Mouse (Mus musculus) thymus, postnatal 14 days (tissue): ENCODE data around the gene Mical3.

Experiments
- DNase-seq: peaks from one replicate; pipeline ENCODE4 v3.0.0; 2021

Mical3 gene

DNA sequence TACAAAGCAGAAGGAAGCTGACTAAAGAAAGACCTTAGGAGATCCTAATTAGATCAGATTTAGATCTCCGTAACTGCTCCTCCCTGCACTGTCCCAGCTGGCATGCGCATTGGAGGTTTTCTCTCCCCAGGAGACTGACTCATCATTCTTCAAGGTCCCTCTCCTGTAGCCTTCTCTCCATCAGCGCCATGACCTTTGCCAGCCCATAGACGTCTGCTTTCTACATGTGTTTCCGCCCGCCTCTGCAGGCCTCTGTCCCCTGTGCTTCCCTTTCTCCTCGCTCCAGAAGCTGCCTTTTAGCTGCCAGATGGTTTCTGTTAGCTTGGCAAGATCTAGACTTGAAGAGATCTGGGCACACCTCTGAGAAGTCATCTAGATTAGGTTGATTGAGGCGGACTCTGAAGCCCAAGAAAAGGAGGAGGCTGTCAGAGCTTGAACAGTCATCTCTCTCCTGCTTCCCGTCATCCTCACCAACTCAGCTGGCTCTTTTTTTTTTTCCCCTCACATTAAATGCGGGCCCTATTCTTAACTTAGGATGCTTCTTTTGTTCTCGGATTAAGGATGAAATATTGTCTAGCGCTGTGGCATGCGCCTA is 14.3 kb upstream of the Mical3 start:
- no peak for DNase-seq

DNA sequence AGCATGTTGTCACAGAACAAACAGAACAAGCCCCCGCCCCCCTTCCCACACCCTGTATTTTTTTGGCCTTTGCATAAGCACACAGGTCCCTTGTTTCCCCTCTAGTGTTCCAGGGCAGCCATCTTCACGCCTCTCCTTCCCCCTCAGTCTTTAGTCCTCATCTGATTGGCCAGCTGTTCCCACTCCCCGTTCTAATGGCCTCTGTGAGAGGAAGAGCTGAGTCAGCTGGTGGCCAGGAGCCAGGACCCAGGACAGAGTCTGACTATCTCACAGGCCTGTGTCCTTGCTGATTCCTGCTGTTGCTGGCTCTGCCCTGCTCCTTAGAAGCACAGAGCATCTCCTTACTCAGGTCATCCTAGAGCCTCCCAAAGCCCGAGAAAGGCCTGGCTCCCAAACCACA is 13.3 kb upstream of the Mical3 start:
- no peak for DNase-seq

- DNase-seq: no peak
Measured at GRCm38 (mm10) chr6:121143439-121143838, 12.6 kb upstream of the Mical3 start.

GRCm38 (mm10) chr6:121142298-121142697 is 11.5 kb upstream of the Mical3 start:
- no peak for DNase-seq

- DNase-seq: no peak
Measured at GRCm38 (mm10) chr6:121139271-121139670, 8.5 kb upstream of the Mical3 start.

DNA sequence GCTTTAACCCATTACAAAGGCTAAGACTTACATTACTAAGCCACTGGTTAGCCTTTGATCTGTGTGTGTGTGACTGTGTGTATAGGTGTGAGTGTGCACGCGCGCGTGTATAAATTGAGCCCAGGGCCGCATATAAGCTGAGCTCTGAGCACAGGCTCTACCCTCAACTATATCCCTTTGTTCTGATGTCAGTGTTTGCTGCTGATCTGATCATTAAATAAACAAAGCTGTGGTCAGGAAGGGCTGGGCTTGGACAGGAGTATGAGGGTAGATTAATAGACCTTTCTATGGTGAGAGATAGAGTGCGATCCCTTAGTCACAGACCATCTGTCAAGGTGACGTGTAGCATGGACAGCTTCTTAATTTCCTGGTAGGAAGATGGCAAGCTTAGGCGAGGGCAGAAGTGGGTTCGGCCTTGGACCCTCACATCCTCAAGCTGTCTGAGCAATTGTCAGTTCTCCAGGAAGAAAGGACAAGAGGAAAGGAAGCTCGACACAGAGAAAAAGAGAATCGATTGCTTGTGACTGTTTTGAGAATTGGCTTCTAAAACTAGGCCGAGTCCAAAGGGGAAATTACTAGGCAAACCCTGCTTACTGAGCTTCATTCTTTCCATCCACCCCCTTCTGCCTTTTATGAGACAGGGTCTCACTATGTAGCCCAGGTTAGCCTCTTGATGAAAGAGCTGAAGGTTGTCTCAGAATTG is 7.7 kb upstream of the Mical3 start:
- no peak for DNase-seq

DNA sequence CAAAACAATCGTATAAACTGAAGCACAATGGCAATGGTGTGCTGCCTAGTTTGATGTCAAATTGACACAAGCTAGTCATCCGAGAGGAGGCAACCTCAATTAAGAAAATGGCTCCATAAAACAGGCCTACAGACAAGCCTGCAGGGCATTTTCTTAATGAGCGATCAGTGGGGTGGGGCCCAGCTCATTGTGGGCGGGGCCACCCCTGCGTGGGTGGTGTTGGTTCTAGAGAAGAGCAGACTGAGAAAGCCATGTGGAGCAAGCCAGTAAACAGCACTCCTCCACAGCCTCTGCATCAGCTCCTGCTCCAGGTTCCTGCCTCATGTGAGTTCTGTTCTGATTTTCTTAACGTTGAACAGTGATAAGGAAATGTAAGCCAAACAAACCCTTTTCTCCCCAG is 6.4 kb upstream of the Mical3 start:
- no peak for DNase-seq

- no peak for DNase-seq
Measured at GRCm38 (mm10) chr6:121134884-121135283, 4.1 kb upstream of the Mical3 start.

DNA sequence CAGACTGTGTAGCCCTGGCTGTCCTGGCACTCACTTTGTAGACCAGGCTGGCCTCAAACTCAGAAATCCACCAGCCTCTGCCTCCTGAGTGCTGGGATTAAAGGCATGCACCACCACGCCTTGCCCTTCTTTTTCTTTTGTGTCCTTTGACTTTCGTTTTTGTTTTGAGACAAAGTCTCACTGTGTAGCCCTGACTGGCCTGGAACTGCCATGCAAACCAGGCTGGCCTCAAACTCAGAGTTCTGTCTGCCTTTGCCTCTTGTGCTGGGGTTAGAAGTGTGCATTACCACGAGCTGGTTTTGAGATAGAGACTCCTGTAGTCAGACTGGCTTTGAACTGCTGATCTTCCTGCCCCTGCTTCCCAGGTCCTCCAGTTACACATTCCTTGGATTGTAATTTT is 3.5 kb upstream of the Mical3 start:
- DNase-seq: no peak

- peak; percentile 87 for DNase-seq
Measured at GRCm38 (mm10) chr6:121130039-121130705, 627 bp downstream of the Mical3 start.

DNA sequence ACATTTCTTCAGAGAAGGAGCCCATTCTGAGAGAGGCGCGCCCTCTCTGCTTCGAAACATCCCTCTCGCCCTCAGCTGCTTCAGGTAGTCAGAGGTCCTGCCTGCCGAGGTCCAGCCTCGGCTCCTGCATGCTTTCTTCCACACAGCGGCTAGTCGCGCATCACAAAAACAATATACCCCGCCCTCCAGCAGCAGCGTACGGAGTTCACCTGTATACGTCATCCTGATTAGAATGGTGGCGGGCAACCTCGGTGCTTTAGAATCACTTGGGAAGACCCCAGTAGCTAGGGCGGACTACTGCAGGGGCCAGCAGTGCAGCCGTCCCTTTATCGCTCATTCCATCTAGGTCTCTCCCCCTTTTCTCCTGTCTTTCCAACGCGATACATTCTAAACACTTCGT is 1.3 kb downstream of the Mical3 start:
- DNase-seq: peak; percentile 16

GRCm38 (mm10) chr6:121128736-121129135 is 2.1 kb downstream of the Mical3 start:
- DNase-seq: no peak

DNA sequence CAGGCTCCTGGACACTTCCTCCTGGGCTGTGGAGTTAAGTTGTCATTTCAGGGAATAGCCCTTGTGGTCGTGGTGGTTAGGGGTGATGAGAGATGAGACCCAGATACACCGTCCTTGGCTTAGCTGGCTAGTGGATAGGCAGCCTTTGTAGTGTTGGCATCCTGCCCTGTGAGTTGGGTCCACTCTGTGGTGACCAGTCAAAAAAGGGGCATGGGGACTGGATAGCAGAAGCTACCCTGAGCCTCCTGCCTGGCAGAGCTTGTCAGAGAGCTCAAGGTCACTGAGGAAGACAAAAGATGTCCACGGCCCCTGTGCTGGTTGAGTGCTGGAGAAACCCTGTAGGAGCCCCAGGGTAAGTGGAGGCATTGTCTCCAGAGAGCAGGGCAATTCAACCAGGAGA is 3.1 kb downstream of the Mical3 start:
- DNase-seq: no peak

DNA sequence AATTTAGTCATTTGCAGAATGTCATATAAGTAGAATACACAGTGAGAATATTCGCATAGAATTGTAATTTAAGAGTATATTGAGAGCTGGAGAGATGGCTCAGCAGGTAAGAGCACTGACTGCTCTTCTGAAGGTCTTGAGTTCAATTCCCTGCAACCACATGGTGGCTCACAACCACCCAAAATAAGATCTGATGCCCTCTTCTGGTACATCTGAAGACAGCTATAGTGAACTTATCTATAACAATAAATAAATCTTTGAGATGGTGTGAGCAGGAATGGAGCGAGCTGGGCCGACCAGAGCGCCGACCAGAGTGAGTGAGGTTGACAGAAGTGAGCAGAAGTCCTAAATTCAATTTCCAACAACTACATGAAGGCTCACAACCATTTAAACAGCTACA is 4.6 kb downstream of the Mical3 start:
- no peak for DNase-seq

GRCm38 (mm10) chr6:121122739-121123241 is 8.0 kb downstream of the Mical3 start:
- DNase-seq: no peak

DNA sequence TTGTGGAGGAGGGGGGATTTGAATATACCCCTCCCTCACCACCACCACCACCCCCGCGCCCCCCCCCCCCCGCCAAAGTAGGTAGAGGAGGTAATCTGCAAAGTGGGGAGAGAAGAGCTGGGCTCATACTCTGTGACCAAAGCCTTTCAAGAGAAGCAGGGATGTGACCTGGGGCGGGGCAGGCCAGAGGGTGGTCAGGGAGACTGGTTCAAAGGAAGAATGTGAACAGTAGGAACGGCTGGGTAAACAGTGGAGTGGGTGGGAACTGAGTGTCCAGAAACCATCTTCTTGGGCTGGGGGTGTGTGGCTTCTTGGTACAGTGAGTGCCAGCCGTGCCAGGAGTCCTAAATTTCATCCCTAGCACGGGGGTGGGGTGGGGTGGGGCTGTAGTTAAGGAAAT is 10.0 kb downstream of the Mical3 start:
- DNase-seq: no peak

DNA sequence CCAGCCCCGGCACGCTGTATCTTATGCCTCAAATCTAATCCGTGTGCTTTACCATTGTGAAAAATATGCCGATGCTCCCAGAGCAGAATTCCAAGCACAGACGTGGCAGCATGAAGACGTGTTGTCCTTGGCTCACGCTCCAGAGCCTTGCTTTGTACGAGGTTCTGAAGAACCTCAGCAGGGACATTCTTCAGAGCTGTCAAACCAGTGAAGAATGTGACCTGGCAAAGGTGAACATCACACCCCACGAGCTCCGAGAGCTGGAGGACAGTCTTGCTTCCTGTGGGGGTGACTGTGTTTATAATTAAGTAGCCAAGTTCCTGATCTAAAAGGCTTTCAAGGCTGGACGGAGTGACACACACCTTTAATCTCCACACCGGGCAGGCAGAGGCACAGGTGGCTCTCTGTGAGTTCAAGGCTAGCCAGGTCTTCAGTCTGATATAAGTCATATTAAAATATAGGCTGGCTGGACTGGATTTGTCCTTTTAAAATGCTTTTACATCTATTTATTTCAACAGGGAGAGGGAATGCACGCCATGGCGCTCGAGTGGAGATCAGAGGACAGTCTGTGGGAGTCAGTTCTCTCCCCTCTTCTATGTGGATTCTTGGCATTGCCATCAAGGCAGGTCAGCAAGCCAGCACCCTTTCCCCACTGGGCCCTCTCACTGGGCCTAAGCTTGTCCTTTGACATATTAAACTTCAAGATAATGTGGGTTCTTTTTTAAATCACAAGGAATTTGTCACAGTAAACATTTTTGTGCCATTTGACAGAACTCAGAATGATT is 12.6 kb downstream of the Mical3 start:
- DNase-seq: no peak

- no peak for DNase-seq
Measured at GRCm38 (mm10) chr6:121117142-121117541, 13.7 kb downstream of the Mical3 start.

- DNase-seq: no peak
Measured at GRCm38 (mm10) chr6:121116434-121116833, 14.4 kb downstream of the Mical3 start.

GRCm38 (mm10) chr6:121111448-121112055 is 19.2 kb downstream of the Mical3 start:
- DNase-seq: no peak

DNA sequence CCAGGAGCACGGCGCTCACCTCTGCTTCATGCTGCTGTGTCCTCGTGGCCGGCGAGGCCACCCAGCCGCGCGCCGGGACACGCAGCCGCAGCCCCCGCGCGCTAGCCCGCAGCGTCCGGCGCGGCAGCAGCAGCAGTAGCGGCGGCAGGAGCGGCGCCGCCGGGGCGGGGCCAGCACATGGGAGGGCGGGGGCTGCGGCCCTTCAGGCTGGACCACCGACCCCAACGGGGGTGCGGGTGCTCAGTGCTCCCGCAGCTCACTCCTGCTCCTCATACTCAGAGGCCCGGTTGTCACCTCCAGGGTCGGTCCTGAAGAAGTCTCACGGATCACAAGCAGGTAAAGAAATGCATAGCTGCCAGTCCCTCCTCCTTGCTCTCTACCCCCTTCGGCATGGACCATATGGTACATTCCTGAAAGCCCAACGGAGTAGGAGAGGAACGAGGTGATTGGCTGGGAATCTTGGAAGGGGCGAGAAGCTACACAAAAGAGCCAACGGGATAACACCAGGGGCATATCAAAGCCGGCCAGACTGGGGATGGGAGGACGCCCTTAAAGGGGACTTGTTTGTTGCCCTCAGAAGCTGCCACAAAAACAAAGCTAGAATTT is 20.7 kb downstream of the Mical3 start:
- DNase-seq: peak; percentile 89

DNA sequence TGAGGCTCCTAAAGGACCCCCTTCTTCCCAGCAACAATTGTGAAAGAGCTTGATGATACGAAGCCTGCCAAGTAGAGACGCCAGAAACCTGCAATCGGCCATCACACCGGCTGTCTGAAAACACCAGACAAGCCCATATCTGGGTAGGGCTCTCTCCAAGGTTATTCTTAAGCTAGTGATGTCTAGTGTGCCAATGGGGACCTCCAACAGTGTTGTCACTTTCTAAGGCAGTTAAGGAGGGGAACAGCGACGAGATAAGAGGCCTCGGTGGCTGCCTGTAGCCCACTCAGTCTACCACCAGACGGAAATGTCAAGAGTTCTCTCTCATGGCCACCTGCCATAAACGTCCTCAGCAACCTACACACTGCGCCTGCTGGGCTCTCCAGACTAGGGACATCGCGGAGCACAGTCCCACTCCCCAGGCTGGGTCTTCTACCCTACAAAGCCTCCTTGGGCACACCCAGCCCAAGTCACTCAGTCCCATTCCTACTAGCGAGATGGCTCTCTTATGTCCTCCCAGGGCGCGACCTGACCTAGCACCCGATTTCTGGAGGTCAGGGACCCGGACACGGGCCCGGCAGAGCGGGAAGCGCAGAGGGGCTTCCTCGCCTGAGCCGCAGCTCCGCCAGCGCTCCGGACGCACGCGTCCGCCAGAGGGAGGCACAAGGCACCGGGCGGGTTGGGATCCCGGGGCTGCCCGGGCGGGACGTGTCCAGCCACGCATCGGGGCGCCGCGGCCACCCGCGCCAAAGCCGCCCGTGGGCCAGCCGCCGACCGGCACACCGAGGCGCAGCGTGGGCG is 21.4 kb downstream of the Mical3 start:
- peak; percentile 42 for DNase-seq
